Mouse (Mus musculus): Measurements from ENCODE around the gene H2-T24. TPM values are rescaled to one million over a fixed set of nuclear protein-coding genes. Genes with fewer than 3 reads are reported as not detected.

H2-T24 gene
- polyA plus RNA-seq, 1 experiment from 2014 or later, result 5.8 TPM

DNA sequence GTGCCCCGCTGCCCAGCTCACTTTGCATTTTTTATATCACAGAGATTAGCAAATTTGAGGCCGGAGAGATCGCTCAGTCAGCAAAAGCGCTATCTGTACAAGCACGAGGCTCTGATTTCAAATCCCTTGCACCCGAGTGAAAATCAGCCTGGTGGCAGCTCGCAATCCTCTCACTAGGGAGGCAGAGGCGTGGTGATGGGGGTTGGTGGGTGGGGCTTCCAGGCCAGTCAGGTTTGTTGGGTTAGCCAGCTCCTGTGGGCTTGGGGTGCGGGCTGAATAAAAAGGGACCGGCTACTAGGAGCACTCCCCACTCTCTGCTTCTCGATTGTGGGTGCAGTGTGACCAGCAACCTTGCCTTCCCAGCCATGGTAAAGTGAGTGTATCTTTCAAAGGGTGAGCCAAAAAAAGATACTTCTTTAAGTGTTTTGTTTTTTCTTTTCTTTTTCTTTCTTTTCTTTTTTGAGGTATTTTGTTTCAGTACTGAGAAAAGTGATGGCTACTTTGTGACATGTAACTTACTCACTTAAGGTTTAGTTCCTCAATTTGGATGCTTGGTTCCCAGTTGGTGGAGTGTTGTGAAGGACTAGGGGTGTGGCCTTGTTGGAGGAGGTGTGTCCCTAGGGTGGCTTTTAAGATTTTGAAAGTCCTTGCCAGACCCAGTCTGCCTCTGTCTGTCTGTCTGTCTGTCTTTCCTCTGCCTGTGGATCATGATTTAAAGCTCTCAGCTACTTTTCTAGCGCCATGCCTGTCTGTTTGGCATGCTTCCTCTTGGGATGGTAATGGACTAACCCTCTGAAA is 22.4 kb downstream of the H2-T24 start:
- H3K4me2 ChIP-seq (replicated peaks), result no peak overlapping the region
- no peak overlapping the region for H3K4me3 ChIP-seq
- peaks cover 26% of the 10 kb centered on the region for H3K4me1 ChIP-seq
- no peak overlapping the region for H3K27ac ChIP-seq (replicated peaks)
- no peaks in the 10 kb centered on the region for H3K27me3 ChIP-seq
- WGBS, result 52% methylated on average over 12 of the region's 12 CpGs
- H3K36me3 ChIP-seq, result no peaks in the 10 kb centered on the region
- no peaks in the 10 kb centered on the region for H3K9me3 ChIP-seq
- ATAC-seq (replicated peaks), result no peak
- H3K9ac ChIP-seq (replicated peaks), result no peak overlapping the region

DNA sequence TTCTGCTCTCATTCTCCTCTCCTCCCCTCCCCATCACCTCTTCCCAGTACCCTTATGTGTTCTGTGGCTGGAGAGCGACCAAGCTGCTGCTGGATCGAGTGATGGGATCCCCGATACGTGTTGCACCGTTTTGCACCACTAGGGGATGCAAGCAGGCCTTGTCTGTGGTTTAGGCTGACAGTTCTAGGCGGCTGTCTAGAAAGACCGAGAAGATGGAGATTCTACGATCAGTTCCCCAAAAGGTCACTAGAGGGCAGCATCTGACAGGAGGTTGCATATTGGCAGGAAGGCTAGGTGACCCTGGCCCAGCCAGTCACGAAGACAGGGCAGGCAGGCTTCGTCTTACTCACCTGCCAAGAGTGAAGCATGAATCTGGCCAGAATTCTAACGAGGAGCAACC is 23.4 kb downstream of the H2-T24 start:
- Histone ChIP-seq H3K36me3 (no peaks in the 10 kb centered on the region), H3K9me3 (no peaks in the 10 kb centered on the region), H3K4me1 (peaks cover 26% of the 10 kb centered on the region), H3K9ac (replicated peaks) (no peak overlapping the region), H3K27me3 (no peaks in the 10 kb centered on the region), H3K4me2 (replicated peaks) (no peak overlapping the region), H3K4me3 (no peak overlapping the region), H3K27ac (replicated peaks) (no peak overlapping the region)
- WGBS, result 2% methylated on average over 11 of the region's 11 CpGs
- peak; percentile 65 for ATAC-seq (replicated peaks)

DNA sequence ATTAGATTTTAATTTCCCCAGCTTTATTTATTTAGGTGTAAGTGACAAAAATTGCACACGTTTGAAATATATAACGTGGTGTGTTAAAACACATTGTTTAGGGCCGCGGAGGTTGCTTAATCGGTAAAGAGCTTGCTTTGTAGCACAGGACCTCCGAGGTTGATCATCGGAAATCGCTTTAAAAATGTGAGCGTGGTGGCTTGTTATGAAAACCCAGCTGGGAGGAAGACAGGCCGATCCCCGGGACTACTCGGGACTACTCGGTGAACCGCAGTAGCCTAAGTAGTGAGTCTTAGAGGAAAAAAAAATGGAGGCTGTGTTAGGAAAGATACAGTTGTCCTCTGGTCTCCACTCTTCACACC is 25.5 kb downstream of the H2-T24 start:
- ATAC-seq (replicated peaks), result no peak
- H3K9ac ChIP-seq (replicated peaks), result peak overlapping the region; percentile 59
- H3K4me2 ChIP-seq (replicated peaks), result peak overlapping the region; percentile 65
- H3K36me3 ChIP-seq, result peaks cover 1% of the 10 kb centered on the region; the same call in 1 of the 2 replicates
- peak overlapping the region; percentile 79 for H3K27ac ChIP-seq (replicated peaks)
- WGBS, result under 1% methylated on average over 14 of the region's 14 CpGs
- H3K4me1 ChIP-seq, result peaks cover 26% of the 10 kb centered on the region
- no peaks in the 10 kb centered on the region for H3K27me3 ChIP-seq
- H3K4me3 ChIP-seq, result peak overlapping the region; percentile 66
- H3K9me3 ChIP-seq, result no peaks in the 10 kb centered on the region

DNA sequence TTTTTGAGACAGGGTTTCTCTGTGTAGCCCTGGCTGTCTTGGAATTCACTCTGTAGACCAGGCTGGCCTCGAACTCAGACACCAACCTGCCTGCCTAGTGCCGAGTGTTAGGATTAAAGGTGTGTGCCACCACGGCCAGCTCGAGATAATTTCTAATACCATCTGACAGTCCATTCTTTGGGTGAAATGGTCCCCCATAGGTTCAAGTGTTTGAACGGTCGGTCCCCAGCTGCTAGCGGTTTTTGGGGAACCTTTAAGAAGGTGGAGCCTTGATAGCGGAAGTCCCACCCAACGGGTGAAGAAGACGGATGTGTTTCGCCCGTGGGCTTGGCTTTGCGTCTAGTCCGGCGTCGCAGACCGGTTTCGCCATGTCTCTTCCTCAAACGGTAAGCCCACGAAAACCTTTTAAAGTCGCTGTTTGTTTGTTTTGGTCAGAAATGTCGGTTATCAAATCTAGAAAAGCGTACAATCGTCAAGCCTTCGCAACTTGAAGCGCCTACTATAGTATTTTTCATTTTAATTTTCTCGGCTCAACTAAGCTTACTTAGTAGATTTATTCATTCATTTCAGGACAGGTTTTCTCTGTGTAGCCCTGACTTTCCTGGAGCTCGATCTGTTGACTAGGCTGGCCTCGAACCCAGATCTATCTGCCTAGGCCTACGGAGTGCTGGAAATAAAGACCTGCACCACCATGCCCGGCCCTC is 26.0 kb downstream of the H2-T24 start:
- Histone ChIP-seq H3K9me3 (no peaks in the 10 kb centered on the region), H3K27ac (replicated peaks) (peak overlapping the region; percentile 79), H3K36me3 (peaks cover 7% of the 10 kb centered on the region; the same call in 1 of the 2 replicates), H3K4me2 (replicated peaks) (peak overlapping the region; percentile 65), H3K9ac (replicated peaks) (peak overlapping the region; percentile 59), H3K27me3 (no peaks in the 10 kb centered on the region), H3K4me3 (peak overlapping the region; percentile 66), H3K4me1 (peaks cover 26% of the 10 kb centered on the region)
- 2% methylated on average over 31 of the region's 31 CpGs for WGBS
- ATAC-seq (replicated peaks), result peak; percentile 80

DNA sequence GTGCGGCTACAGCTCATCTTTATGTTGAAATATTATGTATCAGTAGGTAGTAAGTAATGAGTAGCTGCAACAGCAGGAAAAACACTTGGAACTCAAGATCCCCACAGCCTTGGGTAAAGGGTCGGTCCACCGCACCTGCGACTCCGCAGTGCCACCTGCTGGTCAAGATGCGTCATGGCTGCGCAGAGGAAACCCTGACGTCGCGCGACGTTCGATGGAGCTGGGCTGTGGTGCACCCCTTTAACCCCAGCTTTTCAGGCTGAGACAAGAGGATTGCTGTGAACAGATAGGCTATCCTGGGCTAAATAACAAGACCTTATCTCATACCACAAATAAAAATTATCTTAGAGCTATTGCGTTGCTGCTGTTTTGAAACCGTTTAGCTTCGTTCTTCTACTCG is 26.7 kb downstream of the H2-T24 start:
- no peaks in the 10 kb centered on the region for H3K9me3 ChIP-seq
- H3K27me3 ChIP-seq, result no peaks in the 10 kb centered on the region
- peaks cover 12% of the 10 kb centered on the region for H3K36me3 ChIP-seq
- peaks cover 26% of the 10 kb centered on the region for H3K4me1 ChIP-seq
- WGBS, result 7% methylated on average over 17 of the region's 17 CpGs
- H3K4me3 ChIP-seq, result peak overlapping the region; percentile 66
- no peak overlapping the region for H3K9ac ChIP-seq (replicated peaks)
- ATAC-seq (replicated peaks), result peak; percentile 74
- peak overlapping the region; percentile 65 for H3K4me2 ChIP-seq (replicated peaks)
- no peak overlapping the region for H3K27ac ChIP-seq (replicated peaks)

DNA sequence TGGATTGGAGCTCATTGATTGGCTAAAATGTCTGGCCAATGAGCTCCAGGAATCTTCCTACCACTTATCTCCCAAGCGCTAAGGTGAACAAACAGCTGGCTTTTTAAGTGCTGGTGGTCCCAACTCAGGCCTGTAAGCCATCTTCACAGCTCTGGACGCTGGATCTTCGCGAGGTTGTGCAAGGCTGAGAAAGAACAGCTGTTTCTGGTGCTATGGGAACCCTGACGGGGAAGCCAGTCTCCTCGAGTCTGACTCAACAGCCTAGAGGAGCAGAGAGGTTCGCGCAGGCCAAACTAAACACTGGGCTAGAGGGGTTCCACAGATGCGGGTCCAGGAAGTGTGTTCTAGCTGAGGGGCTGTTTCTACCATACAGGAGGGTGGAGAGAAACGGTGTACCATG is 28.6 kb downstream of the H2-T24 start:
- 58% methylated on average over 10 of the region's 10 CpGs for WGBS
- ATAC-seq (replicated peaks), result no peak
- no peaks in the 10 kb centered on the region for H3K27me3 ChIP-seq

DNA sequence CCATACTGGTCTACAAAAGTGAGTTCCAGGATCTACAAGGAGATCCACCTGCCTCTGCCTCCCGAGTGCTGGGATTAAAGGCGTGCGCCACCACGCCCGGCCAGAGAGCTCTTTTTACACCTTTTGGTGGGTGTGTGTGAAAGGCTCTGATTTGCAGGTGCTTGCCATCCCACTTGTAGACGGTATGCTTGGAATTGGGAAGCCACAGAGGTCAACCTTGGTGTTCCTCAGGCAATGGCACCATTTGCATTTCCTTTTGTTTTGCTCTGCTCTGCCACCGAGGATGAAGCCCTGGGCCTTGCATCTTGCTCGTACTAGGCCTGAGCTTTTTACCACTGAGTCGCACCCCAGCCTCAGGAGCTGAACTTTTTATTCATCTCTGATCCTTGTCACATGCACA is 38.6 kb downstream of the H2-T24 start:
- peaks cover 22% of the 10 kb centered on the region for H3K4me1 ChIP-seq
- no peak overlapping the region for H3K27ac ChIP-seq (replicated peaks)
- H3K9me3 ChIP-seq, result no peaks in the 10 kb centered on the region
- H3K36me3 ChIP-seq, result peaks cover 36% of the 10 kb centered on the region
- 91% methylated on average over 9 of the region's 9 CpGs for WGBS
- no peak for ATAC-seq (replicated peaks)
- H3K4me3 ChIP-seq, result no peak overlapping the region
- H3K27me3 ChIP-seq, result no peaks in the 10 kb centered on the region
- H3K4me2 ChIP-seq (replicated peaks), result no peak overlapping the region
- H3K9ac ChIP-seq (replicated peaks), result no peak overlapping the region

More for the DNA sequence above, 28.6 kb downstream of the H2-T24 start:
- Histone ChIP-seq H3K9ac (replicated peaks) (no peak overlapping the region), H3K4me3 (no peak overlapping the region), H3K27ac (replicated peaks) (no peak overlapping the region), H3K4me2 (replicated peaks) (no peak overlapping the region), H3K36me3 (peaks cover 27% of the 10 kb centered on the region), H3K9me3 (no peaks in the 10 kb centered on the region), H3K4me1 (peaks cover 16% of the 10 kb centered on the region)

DNA sequence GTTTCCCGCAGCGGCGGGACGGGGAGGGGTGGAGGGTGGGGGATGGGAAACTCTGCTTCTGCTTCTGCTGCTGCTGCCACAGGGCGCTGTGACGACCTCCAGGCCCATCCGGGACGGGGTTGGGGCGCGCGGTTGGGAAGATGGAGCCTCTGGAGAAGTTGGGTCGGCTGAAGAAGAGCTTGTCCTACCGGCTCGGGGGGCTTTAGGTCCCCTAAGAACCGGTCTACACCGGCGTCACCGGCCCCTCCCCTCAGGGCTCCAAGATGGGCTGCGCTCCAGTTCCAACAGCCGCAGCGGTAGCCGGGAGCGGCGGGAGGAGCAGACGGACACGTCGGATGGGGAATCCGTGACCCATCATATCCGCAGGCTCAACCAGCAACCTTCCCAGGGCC is 40.0 kb downstream of the H2-T24 start:
- under 1% methylated on average over 29 of the region's 29 CpGs for WGBS
- no peaks in the 10 kb centered on the region for H3K9me3 ChIP-seq
- H3K9ac ChIP-seq (replicated peaks), result peak overlapping the region; percentile 66
- peak; percentile 55 for ATAC-seq (replicated peaks)
- H3K27ac ChIP-seq (replicated peaks), result peak overlapping the region; percentile 97
- peak overlapping the region; percentile 91 for H3K4me3 ChIP-seq
- H3K4me2 ChIP-seq (replicated peaks), result peak overlapping the region; percentile 86
- peaks cover 22% of the 10 kb centered on the region for H3K4me1 ChIP-seq
- H3K27me3 ChIP-seq, result no peaks in the 10 kb centered on the region
- H3K36me3 ChIP-seq, result peaks cover 27% of the 10 kb centered on the region

DNA sequence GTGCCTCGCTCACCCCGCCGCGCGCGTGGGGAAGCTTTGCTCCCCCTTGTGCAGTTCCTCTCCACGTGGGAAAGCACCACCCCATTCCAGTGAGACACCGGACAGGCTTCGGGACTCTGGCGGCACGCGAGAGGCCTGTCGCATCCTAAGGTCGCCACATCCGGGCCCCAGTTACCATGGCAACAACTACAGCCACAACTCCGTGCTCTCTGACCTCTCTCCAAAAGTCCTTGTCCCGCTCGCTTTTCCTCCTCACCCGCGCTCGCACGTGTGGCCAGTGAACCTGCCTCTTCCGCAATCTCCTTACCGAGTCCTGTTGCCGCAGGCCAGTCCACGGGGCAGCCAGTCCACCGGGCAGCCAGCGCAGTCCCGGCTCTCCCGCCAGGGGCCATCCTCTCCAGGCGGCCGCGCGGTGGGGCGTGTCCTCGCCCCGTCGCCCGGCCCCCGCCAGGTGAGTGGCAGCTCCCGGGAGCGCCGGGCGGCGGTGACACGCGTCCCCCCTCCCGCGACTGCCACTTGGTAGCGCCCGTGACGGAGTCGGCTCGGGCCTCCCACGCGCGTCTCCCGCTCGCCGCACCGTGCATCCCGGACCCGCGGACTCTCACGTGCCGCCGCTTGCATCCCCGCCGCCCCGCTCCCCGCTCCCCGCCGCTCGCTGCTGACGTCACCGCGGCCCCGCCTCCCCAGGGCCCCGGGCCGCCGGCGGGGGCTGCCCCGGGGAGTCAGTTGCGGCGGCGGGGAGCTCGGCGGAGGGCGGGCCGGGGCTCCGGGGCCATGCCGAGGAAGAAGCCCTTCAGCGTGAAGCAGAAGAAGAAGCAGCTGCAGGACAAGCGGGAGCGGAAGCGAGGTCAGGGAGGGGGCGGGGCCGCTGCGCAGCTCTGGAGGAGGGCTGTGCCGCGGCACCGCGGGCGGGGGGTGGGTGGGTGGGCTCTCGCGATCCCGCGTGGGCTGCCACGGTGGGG is 40.7 kb downstream of the H2-T24 start, which contains the start of the genes Gnl1 and Prr3:
Gene Gnl1, plus strand, starts transcription at position 451 of the 962 bp plus-strand sequence.
Gene Prr3, minus strand, starts transcription at position 836 of the 962 bp plus-strand sequence.
- peak within 1 kb of the TSS; percentile 86 for H3K4me2 ChIP-seq (replicated peaks)
- peak within 1 kb of the TSS; percentile 97 for H3K27ac ChIP-seq (replicated peaks)
- ATAC-seq (replicated peaks), result peak; percentile 79
- no peaks in the 10 kb centered on the region for H3K9me3 ChIP-seq
- H3K27me3 ChIP-seq, result no peaks in the 10 kb centered on the region
- under 1% methylated on average over 75 of the region's 109 CpGs for WGBS
- peaks cover 22% of the 10 kb centered on the region for H3K4me1 ChIP-seq
- peaks cover 30% of the 10 kb centered on the region for H3K36me3 ChIP-seq
- H3K4me3 ChIP-seq, result peak within 1 kb of the TSS; percentile 91
- peak within 1 kb of the TSS; percentile 66 for H3K9ac ChIP-seq (replicated peaks)

DNA sequence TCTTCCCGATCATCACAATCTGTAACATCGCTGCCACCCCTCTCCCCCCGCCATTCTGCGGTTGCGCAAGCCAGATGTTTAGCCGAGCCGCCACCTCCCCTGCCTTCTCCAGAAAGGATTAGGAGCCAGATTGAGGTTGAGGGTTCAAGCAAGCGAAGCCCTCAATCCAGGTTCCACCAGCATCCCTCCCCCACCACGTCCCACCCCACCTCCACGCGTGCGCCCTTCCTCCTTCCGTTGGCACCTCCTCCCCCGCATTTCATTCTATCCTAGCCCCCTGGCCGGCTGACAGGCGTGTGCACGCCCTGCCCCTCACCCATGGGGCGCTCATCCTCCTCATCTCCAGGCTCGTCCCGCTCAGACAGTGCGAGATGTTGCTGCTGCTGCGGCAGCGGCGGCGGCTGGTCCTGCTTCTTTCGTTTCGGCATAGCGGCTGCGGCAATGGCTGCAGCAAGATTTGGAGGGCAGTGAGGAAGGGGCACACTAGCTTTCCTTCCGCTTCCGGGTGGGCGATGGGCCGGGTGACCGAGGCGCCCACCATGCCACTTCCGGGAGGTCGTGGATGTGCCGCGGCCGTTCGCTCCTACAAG is 41.5 kb downstream of the H2-T24 start:
- Histone ChIP-seq H3K4me2 (replicated peaks) (peak overlapping the region; percentile 86), H3K27ac (replicated peaks) (peak overlapping the region; percentile 97), H3K36me3 (peaks cover 34% of the 10 kb centered on the region), H3K27me3 (no peaks in the 10 kb centered on the region), H3K9ac (replicated peaks) (peak overlapping the region; percentile 66), H3K4me1 (peaks cover 22% of the 10 kb centered on the region), H3K4me3 (peak overlapping the region; percentile 91), H3K9me3 (no peaks in the 10 kb centered on the region)
- WGBS, result 1% methylated on average over 41 of the region's 41 CpGs
- ATAC-seq (replicated peaks), result peak; percentile 89

DNA sequence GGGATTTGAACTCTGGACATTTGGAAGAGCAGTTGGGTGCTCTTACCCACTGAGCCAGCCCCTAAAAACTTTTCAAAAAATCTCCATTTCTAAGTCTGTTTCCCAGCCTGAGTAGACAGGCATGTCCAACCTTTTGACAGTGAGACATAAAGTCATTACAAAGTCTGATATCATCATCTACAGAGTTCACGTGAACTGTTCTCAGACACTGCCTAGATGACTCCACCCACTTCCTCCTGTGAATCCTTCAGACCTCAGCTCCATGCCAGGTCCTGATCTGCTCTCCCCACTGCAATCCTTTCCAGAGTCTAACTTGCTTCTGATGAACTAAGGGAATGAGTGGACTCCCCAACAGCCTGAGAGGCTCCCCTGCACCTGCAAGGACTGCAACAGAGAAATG is 48.2 kb downstream of the H2-T24 start:
- H3K4me1 ChIP-seq, result peaks cover 23% of the 10 kb centered on the region
- no peak for ATAC-seq (replicated peaks)
- no peak overlapping the region for H3K27ac ChIP-seq (replicated peaks)
- H3K9ac ChIP-seq (replicated peaks), result no peak overlapping the region
- WGBS, result 72% methylated on average over 1 of the region's 1 CpGs
- no peak overlapping the region for H3K4me3 ChIP-seq
- no peak overlapping the region for H3K4me2 ChIP-seq (replicated peaks)
- H3K9me3 ChIP-seq, result no peaks in the 10 kb centered on the region
- H3K27me3 ChIP-seq, result no peaks in the 10 kb centered on the region
- peaks cover 28% of the 10 kb centered on the region for H3K36me3 ChIP-seq

All from forebrain, embryonic 15.5 days (tissue).